Mouse (Mus musculus) forebrain, embryonic 10.5 days (tissue): ENCODE measurements at regions not wholly inside any gene's neighbourhood (a gene's known extent, or its start where the extent isn't known, plus 50 kb on each side); places are given as distances from the start of the nearest gene placed in this dataset.

Experiments
- DNase-seq: peaks from one replicate; pipeline ENCODE4 v3.0.0-alpha.2; 2017; ENCODE audit warnings: low spot score; ENCODE audit errors: extremely low spot score
- H3K27ac ChIP-seq: fragments of 300-500 bp; sonication (generic); 2 replicates; pipeline ENCODE4 v1.5.1; 2016; ENCODE audit warnings: mild to moderate bottlenecking
- H3K27me3 ChIP-seq: fragments of 300-500 bp; sonication (generic); 2 replicates; pipeline ENCODE4 v1.6.1; 2016; ENCODE audit warnings: mild to moderate bottlenecking; ENCODE audit not compliant: poor library complexity, severe bottlenecking
- H3K36me3 ChIP-seq: fragments of 300-500 bp; sonication (generic); replicated peaks from 2 replicates; pipeline ENCODE4 v1.6.1; 2016; ENCODE audit warnings: mild to moderate bottlenecking, moderate library complexity
- H3K4me1 ChIP-seq: fragments of 300-500 bp; sonication (generic); 2 replicates; pipeline ENCODE4 v1.6.1; 2016
- H3K4me3 ChIP-seq: fragments of 300-500 bp; sonication (generic); 2 replicates; pipeline ENCODE4 v1.5.1; 2016; ENCODE audit warnings: mild to moderate bottlenecking, moderate library complexity
- H3K9me3 ChIP-seq: fragments of 300-500 bp; sonication (generic); 2 replicates; pipeline ENCODE4 v1.6.1; 2016; ENCODE audit warnings: mild to moderate bottlenecking, moderate library complexity
- WGBS: fragments of 180-500 bp; shearing (Covaris S2); methylation state at CpG from one replicate; pipeline ENCODE4 v1.1.7; 2016; 5-methylcytosine and 5-hydroxymethylcytosine counted together

DNA sequence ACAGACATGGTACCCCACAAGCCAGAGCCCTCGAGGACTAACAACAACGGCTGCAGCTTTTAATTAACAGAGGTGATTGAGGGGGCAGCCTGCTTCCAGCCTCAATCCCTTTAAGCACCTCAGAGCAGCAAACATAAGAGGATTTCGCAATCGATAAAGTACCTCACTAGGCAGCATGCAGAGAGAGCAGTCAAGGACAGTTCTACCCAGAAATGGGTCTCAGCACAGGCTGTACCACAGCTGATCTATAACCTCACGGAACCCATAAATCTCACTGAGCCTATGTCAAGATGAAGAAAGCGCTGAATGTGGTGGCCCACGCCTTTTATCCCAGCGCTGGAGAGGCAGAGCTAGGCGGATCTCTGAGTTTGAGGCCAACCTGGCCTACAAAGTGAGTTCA is 56.6 kb upstream of the Frmd6 start:
- Histone ChIP-seq H3K36me3 (no peaks in the 10 kb centered on the region), H3K4me1 (no peaks in the 10 kb centered on the region), H3K9me3 (no peaks in the 10 kb centered on the region), H3K4me3 (no peak overlapping the region), H3K27me3 (no peaks in the 10 kb centered on the region), H3K27ac (no peak overlapping the region)
- DNase-seq: no peak
- 77% methylated on average over 9 of the region's 9 CpGs for WGBS

DNA sequence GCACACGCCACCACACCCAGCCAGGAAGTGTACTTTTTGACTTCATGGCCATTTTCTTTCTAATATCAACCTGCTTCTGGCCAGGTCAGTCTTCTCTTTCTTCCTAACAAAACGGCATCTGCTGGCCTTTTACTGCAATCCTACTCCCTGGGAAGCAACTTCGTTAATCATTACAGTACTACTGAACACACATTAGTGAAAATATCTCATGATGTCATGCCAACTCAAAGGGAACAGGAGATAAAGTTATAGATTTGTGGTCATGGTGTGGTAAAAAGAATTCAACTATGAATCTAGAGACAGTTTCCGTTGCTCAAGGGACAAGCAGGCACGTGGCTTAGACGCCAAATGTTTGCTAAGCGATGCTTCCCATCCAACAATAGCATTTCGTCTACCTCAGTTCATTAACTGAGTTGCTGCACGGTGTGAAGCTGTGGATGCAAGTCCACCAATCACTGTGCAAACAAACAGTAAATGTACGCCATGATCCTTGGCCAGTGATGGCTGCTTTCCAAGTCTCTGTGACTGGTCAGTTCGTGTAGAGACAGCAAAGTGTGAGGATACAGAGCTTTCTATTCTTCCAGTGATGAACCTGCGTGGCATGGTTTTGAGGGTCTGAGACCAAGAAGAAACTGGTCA is 55.7 kb upstream of the Frmd6 start:
- H3K4me3 ChIP-seq: no peak overlapping the region
- no peaks in the 10 kb centered on the region for H3K9me3 ChIP-seq
- no peak for DNase-seq
- no peaks in the 10 kb centered on the region for H3K36me3 ChIP-seq
- no peaks in the 10 kb centered on the region for H3K4me1 ChIP-seq
- H3K27me3 ChIP-seq: no peaks in the 10 kb centered on the region
- no peak overlapping the region for H3K27ac ChIP-seq
- WGBS: 93% methylated on average over 12 of the region's 12 CpGs

DNA sequence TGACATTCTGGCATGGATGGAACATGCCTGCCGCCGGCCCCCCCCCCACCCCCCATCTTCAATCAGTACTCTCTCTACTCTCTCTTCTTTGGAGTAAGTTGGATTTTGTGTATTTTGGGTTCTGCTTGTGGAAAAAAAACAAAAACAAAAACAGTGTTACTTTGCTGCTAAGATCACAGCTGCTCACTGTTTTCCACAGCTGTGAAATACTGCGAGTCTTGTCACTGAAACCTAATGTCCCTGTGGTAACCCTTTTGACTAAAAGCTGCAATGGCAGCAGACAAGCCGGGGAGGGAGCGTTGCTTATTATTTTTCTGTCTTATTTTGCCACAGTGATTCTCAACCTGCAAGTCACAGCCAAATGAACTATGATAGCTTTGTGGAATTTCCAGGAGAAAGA is 51.3 kb upstream of the Frmd6 start:
- H3K27me3 ChIP-seq: no peaks in the 10 kb centered on the region
- H3K9me3 ChIP-seq: no peaks in the 10 kb centered on the region
- no peak overlapping the region for H3K4me3 ChIP-seq
- no peak for DNase-seq
- WGBS: 94% methylated on average over 5 of the region's 5 CpGs
- peaks cover 3% of the 10 kb centered on the region; the same call in 1 of the 2 replicates for H3K4me1 ChIP-seq
- no peaks in the 10 kb centered on the region for H3K36me3 ChIP-seq
- no peak overlapping the region for H3K27ac ChIP-seq

DNA sequence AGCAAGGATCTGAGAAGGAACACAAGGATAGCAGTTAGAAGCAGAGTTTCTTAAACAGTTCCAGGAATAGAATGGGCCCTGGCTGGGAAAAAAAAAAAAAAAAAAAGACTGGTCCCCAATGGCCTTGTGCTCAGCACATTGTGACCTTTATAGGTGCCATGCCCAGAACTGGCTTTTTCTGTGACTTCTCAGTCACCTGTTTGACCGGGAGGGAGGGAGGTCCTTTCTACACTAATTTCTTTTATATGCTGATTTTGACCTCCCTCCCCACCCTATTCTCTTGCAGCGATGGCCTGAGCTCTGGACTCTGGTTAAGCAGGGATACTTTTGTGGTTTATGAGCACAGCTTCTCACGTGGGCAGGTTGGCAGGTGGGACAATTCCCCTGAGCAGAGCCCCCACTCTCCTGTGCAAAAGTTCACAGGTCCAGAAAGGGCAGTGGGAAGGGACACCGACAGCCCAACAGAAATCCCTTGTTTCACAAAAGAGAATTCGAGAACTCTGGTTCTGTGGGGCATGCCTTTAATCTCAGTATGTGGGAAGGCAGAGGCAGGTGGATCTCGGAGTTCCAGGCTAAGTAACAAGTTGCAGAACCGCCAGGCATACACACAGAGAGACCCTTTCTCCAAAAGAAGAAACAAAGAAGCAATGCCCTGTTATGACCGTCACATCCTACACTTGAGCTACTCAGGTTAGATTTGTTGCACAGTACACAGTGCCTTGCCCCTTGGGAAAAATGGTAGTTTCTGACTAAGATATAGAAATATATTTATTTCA is 50.3 kb upstream of the Frmd6 start:
- H3K4me3 ChIP-seq: no peak overlapping the region
- DNase-seq: no peak
- no peaks in the 10 kb centered on the region for H3K9me3 ChIP-seq
- WGBS: 78% methylated on average over 8 of the region's 8 CpGs
- H3K27ac ChIP-seq: no peak overlapping the region
- H3K27me3 ChIP-seq: no peaks in the 10 kb centered on the region
- H3K36me3 ChIP-seq: no peaks in the 10 kb centered on the region
- peaks cover 3% of the 10 kb centered on the region; the same call in 1 of the 2 replicates for H3K4me1 ChIP-seq
